Mouse (Mus musculus): Measurements from ENCODE around the gene Zyg11a.
"Not testable (repeated sequence)": the region's sequence is repeated elsewhere in the genome, so short reads cannot be mapped to it uniquely, and the experiment has no call there.

Gene Zyg11a

GRCm38 (mm10) chr4:108217332-108218179 is at the start of gene Zyg11a:
TSS of gene Zyg11a (minus strand) at chr4:108218048.
- DNase-seq (ENCODE audit: low spot score), result peak; percentile 4

- DNase-seq (ENCODE audit: low spot score), result no peak
These were observed 47.9 kb upstream of the Zyg11a start for GRCm38 (mm10) chr4:108265774-108266173.

- no peak for DNase-seq (ENCODE audit: low spot score)
These were observed 35.5 kb upstream of the Zyg11a start for GRCm38 (mm10) chr4:108253317-108253716.

- no peak for DNase-seq (ENCODE audit: low spot score)
These were observed 32.7 kb upstream of the Zyg11a start for GRCm38 (mm10) chr4:108250501-108250900.

DNA sequence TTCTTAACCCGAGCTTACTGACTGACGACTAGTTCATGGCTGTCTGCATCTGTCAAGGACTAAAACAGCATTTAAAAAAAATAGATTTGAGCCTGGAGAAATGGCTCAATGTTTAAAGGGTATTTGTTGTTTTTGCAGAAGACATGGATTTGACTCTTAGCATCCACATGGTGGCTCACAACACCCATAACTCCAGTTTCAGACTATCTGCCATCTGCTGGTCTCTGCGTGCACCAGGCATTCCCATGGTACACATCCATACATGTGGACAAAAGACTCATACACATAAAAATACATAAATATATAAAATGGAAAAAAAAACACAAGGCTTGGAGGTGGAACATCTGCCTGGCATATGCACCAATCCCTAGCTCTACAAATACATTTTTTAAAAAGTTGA is 31.5 kb upstream of the Zyg11a start:
- DNase-seq (ENCODE audit: low spot score), result no peak

- DNase-seq (ENCODE audit: low spot score), result no peak
These were observed 15.8 kb upstream of the Zyg11a start for GRCm38 (mm10) chr4:108233654-108234053.

GRCm38 (mm10) chr4:108225341-108225872 is 7.6 kb upstream of the Zyg11a start:
- no peak for DNase-seq (ENCODE audit: low spot score)

DNA sequence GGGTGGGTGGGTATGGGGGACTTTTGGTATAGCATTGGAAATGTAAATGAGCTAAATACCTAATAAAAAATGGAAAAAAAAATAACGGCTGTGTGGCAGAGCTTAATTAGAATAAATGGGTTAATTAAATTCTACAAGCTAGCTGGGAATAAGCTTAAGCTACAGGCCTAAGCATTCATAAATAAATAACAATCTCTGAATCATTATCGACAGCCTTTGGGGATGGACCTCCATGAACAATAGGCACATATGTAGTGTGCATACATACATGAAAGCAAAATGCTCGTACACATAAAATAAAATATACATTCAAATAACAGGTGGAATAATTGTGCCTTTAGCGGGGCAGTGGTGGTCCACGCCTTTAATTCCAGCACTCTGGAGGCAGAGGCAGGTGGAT is 4.7 kb upstream of the Zyg11a start:
- DNase-seq (ENCODE audit: low spot score), result no peak

DNA sequence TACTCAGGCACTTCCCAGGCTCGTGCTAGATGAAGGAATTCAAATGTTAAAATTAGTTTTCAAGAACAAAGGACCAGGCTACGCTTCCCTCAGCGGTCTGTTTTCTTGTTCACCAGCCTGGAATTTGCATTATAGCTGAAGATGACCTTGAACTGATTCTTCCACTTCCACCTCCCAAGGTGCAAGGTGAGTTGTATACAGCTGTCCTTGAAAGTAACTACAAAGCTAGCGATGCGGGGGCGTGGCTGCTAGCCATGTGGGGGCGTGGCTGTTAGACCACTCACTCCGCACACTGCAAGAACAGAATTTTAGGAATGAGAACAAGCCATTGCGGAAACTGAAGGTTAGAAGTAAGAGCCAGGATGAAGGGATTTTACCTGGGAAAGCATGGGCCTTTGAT is 1.2 kb upstream of the Zyg11a start:
- no peak for DNase-seq (ENCODE audit: low spot score)

- DNase-seq (ENCODE audit: low spot score), result no peak
These were observed 4.8 kb downstream of the Zyg11a start for GRCm38 (mm10) chr4:108213023-108213422.

- no peak for DNase-seq (ENCODE audit: low spot score)
These were observed 13.2 kb downstream of the Zyg11a start for GRCm38 (mm10) chr4:108204629-108205028.

DNA sequence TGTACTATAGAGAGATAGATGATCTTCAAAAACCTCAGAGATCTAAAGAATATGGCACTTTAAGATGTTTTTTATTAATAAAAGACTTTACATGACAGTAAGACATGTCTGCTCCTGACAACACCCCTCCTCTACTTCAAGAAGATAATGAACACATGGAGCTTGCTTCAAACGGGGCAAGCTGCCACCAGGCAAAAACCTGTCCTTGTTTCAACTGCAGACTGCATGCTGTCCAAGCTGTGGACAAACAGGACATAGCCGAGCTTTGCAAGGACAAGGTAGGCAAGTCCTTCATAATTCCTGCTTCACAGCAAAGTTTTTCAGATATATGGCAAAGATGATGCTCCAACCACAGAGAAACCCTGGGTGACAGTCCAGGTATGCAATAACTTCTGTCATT is 18.6 kb downstream of the Zyg11a start:
- DNase-seq (ENCODE audit: low spot score), result no peak

DNA sequence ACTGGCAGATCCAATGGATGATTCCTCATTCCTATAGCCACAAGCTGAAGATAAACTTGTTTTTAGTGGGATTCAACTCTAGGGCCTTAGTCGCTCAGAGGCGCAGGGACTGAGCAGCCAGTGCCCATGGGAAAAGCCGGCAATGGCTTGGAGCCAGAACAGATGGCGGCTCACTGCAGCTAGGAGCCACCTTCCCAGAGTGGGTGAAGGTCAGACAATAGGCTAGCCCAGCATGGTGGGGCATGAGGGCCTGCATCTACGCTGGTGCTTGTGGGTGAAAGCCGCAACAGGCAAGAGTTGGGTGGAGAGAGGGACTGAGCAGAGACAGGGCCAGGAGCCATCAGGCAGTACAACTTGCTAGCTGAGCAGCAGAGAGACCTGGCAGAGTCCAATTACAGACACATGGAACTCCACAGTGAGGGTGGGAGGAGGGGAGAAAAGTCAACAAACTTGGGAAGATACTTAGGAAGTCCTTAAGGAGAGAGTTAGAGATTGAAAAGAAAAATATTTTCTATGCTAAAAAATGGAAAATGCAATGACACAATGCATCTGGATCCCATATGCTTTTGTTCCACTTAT is 21.5 kb downstream of the Zyg11a start:
- no peak for DNase-seq (ENCODE audit: low spot score)

- DNase-seq (ENCODE audit: low spot score), result no peak
These were observed 25.0 kb downstream of the Zyg11a start for GRCm38 (mm10) chr4:108192821-108193323.

DNA sequence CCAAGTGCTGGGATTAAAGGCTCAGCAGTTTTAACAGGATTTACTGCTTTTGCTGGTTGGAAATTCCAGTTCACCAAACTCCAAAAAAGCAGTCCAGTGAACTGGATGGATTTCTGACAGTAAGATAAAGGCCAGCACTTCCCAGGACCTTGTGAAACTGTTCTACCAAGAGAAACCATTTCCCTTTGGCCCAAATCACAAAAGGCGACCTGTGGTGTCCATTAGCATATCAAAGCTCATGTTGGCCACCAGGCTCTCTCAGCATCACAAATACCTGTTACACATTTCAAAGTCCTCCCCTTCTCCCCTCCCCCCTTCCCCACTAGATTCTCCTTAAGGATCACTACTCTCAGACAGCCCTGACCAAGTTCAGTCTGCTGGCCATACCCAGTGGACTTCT is 35.6 kb downstream of the Zyg11a start:
- no peak for DNase-seq (ENCODE audit: low spot score)

- DNase-seq (ENCODE audit: low spot score), result no peak
These were observed 49.8 kb downstream of the Zyg11a start for GRCm38 (mm10) chr4:108168056-108168455.

DNA sequence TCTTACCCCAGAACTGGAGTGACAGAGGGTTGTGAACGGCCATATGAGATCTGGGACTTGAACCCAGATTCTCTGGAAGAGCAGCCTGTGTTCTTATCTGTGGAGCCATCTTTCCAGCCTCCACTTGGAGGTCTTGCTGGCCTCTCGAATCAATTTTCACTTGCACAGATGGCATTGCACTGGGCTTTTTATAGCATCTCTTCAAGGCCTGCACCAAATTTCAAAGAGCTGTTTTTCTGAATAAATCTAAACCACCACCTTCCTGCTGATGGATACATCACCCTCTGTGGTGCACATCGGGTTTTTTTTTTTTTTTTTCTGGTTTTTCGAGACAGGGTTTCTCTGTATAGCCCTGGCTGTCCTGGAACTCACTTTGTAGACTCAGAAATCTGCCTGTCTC is 51.0 kb downstream of the Zyg11a start:
- no peak for DNase-seq (ENCODE audit: low spot score)

GRCm38 (mm10) chr4:108165152-108165895 is 52.5 kb downstream of the Zyg11a start, which contains the start of gene Echdc2:
TSS of gene Echdc2 (plus strand) at chr4:108165437.
- DNase-seq (ENCODE audit: low spot score), result peak; percentile 33

GRCm38 (mm10) chr4:108163291-108163690 is 54.6 kb downstream of the Zyg11a start:
- DNase-seq (ENCODE audit: low spot score), result no peak

DNA sequence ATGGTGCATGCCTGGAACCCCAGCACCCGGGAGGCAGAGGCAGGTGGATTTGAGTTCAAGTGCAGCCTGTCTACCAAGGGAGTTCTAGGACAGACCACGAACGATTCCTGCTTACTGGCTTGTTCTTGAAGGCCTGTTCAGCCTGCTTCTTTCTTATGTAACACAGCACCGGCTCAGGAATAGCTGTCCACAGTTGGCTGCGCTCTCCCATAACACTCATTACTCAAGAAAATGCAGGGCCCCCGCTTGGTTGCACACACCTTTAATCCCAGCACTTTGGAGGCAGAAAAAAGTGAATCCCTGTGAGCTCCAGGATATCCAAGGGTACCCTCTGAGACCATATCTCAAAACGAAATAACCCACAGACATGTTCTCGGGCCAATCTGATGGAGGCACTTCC is 55.9 kb downstream of the Zyg11a start:
- no peak for DNase-seq (ENCODE audit: low spot score)

GRCm38 (mm10) chr4:108155141-108155540 is 62.7 kb downstream of the Zyg11a start:
- DNase-seq (ENCODE audit: low spot score), result not testable (repeated sequence)

DNA sequence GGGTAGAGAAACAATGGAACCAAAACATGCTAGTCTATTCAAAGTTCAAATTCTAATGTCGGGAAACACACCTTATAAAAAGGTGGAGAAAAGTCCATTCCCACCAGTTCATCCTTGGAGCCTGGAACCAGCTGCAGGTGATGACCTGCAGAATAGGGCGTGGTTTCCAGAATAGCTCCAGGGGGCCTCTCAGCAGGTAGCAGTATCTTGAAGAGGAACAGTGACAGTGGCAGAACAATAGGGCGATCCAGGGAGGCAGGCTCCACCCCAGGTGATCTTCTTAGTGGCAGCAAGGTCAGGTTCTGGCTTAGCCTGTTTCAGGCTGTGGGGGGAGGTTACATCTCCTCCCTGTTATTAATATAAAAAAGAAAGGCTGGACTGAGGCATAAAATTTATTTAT is 72.3 kb downstream of the Zyg11a start:
- not testable (repeated sequence) for DNase-seq (ENCODE audit: low spot score)

All from urinary bladder, postnatal 25 days (tissue).